Mouse (Mus musculus) thymus, postnatal 25 days (tissue): ENCODE measurements around the gene Lpp.

Experiments
- DNase-seq: peaks from one replicate; pipeline ENCODE4 v3.0.0; 2022

The Lpp gene

DNA sequence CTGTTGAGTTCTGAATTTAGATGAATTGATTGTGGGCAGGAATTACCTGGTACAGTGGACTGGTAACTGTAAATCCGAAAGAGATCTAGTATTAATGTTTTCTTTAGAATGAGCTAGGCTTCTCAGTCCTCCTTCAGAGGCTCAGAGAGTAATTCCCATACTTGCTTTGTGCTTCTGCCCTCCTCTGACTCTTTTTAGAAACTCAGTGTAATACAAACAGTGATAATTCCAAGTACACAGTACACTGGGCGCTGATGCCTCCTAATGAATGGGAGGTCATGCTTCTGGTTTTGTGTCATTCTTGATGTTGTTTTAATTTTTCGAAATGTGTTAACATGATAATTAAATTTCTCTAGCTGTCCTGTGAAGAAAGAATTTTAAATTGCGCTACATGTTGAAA, 347.4 kb downstream of the Lpp start:
- DNase-seq, result no peak

DNA sequence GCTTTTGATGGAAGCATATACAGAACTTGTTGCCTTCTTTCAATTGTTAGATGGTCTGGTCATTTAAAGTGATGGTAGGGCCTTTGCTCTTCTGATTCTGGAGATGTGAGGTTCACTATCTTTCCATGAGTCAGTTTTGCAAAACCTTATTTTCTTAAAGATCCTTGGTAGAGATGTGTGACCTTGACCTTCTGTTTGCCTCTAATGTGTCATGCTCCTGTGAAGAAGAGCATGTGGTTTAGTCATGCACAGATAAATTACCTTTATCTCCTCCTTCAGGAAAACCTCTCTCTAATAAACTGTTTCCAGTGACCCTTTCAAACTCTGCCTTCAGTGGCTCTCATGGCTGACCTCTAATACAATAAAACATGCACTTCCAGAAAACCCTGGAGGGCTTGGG, 356.5 kb downstream of the Lpp start:
- DNase-seq, result no peak

DNA sequence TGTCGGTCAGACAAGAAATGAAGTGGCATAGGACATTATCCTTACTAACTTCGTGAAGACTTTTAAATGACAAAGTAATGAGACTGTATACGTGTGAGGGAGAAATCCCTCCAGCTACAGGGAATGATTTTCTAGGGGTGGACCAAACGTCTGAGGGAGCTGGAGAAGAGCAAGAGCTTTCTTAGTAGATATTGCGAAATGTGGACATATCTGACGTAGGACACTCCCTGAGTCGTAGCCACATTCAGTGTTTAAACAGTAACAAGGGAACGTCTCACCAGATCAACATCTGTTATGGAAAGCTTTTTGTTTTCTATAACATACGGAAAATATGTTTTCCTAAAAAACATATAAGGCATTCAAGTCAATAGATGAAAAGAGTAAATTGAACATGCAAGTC, 362.8 kb downstream of the Lpp start:
- DNase-seq, result no peak

DNA sequence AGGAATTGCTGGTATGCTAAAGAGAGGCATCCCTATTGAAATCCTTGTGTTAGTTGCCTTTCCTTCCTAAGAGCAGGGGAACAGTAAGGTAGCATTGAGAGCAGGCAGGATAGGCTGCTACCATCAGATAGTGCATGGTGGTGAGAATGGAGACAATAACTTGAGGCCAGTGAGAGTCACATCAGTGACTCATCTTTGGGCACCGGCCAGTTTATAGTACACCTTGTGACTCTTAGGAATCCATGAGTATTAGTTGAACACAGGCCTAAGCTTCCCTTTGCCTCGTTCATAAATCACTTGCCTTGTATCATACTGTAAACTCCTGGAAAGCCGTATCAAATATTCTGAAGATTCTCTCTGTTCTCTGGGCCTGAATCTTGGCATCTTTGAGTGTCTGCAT, 372.7 kb downstream of the Lpp start:
- DNase-seq, result no peak

DNA sequence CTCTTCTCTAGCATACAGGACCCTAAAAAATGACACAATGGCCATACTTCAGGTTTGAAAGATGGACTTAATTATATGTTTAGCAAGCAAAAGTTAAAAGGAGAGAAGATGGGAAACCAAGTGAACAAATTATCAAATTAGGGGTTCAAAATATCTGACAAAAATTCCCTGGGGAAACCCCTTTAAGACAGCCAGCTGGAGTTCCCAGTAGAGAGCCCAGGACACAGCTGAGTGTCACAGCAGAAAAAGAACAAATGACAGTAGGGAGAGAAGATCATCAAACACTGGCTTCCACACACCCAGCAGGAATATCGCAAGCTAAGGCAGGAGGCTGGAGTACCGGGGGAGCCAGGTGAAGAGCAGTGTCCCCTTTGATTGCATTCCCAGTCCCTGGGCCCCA, 373.3 kb downstream of the Lpp start:
- DNase-seq, result no peak

DNA sequence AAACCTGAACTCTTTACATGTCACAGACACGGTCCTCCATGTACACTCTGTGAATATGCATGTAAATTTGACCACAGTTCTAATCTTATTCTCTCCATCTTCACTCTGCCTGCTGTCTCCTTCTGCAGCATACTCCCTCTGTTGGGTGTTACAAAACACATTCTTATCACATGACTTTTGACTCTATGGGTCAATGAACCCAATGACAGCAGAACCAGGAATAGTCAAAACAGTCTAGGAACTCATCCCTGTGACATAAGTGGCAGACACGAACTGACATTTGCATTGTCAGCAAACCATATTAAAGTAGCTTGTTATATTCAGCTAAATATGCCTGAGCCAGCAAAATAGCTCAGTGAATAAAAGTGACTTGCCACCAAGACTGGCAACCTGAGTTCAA, 383.7 kb downstream of the Lpp start:
- DNase-seq, result no peak

DNA sequence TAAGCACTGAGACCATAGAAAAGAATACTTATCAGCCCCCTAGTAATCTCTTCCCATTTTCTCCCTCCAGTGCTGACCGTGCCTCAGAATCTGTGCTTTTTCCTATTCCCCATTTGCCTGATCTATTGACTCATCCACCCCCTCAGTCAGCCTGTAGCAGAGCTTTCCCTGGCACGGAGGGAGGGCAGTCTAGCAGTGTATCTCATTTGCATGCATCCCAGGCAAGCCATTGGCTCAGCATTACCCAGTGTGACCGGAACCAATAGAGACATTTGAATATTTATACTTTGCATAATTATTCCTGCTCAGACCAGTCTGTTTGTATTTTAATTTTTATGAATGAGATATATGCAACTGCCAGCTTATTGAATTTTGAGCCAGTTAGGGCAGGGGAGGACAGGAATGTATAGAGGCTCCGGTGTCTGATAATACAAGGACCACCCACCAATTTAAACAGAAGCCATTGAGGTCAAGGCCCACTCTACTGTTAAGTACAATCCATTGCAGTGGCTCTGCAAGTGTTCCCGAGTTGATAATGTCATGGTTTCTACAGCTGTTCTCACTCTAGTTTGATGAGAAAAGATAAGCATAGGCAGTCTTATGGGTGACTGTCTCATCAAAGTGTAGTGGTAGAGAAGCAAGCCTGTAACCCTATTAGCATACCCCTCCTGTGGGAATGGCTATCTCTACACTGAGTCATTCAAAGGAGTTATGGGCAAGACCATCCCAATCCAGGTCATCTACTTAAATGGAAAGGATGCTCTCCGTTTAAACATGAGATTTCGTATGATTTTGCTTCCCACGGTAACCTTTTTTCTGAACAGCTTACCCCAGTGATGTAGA, 385.3 kb downstream of the Lpp start:
- DNase-seq, result no peak

DNA sequence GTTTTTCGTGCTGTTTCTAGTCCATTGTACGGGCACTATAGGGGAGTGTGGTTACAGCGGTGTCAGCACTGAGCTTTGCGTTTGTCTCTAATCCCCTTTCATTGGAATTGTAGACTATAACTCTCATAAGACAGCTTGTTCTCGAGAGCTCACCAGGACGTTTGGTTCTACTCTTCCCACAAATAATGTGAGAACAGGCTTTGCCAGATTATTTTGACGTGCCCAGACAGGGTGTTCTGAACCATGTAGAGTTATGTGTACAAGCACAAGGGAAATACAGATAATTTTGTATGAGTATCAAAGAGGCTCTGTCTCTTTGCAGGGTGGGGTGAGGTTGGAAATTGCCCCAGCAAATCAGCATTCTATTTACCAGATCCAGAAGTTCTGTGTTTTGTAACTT, 387.2 kb downstream of the Lpp start:
- DNase-seq, result no peak

DNA sequence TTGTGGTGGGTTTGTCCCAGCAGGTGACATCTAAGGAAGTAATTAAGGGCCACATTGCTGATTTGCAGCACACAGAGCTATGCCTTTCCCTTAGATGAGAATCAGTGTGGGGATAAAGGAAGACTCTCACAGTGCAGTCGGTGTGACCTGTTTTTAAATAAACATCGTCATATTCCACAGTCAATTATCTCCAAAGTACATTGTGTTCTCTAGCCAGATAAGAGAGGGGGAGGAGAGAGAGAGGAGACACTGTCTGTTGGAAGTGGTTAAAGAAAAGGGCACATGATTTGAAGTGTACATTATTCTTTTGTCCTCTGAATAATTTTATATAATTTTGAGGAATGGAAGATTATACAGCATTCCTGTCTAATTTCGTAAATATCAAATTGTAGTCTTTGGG, 388.6 kb downstream of the Lpp start:
- DNase-seq, result no peak

DNA sequence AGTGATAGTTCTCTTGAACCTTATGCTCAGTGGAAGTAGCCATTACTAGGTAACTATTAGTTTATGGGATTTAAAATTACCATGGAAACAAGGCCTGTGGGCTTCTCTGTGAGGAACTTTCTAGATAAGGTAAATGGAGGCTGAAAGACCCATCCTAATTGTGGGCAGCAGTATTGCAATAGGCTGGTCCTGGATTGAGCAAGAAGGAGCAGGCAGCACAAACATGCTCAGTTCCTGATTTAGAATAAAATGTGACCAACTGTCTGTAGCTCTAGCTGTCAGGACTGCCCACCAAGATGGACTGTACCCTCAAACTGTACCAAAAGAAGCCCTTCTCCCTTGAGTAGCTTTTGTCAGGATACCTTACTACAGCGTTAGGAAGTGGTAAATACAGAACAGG, 392.3 kb downstream of the Lpp start:
- no peak for DNase-seq

DNA sequence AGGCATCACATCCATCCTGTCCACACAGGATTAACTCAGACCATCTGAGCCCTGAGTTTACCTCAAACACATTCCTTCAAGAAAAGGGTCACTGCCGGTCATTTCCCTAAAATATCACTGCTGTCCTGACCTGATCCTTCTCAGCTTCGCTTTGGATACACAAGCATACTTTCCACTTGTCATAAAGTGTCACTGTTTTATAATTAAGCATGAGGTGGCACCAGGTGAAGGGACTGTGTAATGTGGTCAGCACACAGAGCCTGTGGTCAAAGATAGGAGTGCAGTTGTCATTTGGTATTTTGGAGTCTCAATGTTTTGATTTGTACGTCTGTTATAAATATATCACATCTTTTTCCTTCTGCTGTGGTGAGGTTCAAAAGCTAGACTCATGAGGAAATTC, 395.7 kb downstream of the Lpp start:
- DNase-seq, result no peak

DNA sequence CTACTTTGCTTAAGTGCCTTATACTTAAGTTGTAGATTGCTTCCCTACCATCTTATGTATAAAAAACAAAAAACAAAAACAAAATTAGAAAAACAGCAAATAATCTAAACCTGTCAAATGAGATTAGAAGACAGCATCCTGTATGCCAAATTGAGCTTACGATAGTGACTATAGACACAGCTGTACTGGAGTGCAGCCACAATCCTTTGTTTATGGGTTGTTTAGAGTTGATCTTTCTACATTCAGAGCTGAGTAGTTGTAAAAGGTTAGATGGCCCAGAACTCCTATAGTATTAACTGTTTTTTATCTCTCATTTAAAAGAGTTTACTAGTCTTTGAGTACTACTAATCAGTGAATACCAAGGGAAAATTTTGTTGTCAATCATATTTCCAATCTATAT, 398.1 kb downstream of the Lpp start:
- no peak for DNase-seq

DNA sequence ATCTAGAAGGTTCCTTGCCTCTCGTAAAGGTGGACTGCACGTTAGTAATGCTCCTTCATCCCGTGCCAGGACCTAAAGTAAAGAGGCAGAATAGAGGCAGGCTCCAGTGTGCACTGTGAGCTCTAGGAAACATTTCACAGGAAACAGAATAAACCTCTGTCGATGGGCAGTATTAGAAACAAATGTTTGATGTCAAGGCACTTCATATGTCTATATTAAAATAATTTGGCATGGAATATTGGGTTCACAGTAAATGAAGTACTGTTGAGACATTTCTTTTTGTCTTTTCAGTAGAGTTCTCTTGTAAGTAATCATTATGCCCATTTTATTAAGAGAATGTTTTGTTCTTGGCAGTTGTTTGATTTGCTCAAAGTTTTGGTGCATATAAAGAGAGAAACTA, 398.7 kb downstream of the Lpp start:
- DNase-seq, result no peak

DNA sequence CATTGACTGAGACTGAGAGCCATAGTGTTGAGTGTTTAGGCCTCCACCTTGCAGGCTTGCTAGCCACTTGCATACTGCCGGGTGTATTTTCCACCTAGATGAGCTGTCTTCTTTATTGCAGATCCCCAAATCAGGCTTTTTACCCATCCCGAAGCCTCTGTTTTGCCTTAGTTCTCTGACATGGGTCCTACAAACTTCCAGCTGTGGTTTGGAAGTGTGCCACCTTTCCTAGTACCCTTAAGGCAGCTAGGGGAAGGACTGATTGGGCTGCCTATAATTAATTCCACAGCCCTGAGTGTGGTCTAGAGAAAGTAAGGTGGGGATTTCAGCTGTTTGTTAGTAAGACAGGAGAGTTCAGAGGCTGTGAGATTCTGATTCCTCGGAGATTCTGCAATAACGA, 399.5 kb downstream of the Lpp start:
- DNase-seq, result no peak

DNA sequence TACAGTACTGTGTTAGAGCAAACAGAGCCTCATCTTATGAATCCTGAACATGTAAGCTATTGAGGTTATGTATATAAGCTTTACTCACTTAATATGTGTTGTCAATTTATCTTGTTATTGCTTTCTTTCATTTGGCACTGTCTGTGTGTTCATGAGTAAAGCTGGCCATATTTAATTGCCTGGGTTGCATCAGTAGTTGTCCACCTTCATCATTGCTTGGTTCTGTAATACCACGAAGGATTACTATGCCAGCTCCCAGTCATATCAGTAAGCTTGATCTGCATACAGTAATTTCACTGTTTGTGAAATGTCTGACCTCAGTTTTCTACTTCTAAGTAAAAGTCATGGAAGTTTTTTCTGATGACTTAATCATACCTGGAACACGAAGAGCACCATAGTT, 401.4 kb downstream of the Lpp start:
- DNase-seq, result no peak

DNA sequence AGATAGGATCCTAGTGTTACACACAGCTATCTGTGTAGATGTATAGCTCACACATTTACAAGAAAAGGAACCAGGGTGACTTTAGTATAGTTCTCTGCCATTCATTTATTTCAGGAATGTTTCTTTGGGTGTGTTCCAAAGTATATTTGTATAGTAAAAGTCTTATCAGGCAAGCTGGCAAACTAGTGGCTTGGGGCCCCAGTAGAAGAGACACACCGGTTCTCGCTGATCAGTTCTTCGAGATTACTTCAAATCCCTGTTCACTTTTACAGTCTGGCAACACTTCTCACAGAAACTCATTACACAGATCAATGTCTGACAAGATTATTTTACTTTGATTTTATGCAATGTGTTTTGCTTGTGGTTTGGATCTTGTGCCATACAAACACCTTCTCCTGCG, 408.0 kb downstream of the Lpp start:
- DNase-seq, result no peak

DNA sequence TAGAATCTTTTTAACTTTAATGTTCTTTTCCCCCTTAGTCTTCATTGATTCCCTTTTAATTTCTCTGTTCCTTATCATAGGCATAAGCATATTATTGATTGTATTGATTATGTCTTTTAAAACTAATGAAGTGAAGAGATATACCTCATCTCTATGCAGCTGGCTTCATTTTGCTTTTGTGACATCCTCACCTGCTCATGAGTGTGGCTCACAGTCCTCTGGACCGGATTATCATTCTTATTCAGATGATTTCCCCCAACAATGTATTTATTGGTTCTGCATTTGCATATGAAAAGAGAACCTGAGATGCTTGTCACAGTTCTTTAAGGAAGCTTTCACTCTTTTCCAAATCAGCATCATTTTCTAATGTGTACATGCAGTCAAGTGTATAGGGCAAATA, 408.5 kb downstream of the Lpp start:
- DNase-seq, result no peak

DNA sequence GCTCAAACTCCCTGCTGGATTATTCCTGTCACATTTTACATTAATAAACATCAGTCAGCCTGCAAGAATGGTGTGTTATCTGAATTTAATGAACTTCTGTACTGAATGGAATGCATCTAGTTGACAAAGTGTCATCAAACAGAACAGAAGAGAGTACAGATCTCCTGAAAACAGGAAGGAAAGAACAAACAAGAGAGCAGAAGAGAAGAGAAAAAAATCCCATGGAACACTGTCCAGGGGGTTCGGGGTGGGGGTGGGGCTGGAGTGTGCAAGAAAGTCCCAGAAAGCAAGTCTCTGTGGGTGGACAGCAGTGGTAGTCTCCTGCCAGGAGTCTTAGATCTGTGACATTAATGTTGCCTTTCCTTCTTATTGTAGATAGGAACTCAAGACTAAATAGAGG, 412.8 kb downstream of the Lpp start:
- no peak for DNase-seq

DNA sequence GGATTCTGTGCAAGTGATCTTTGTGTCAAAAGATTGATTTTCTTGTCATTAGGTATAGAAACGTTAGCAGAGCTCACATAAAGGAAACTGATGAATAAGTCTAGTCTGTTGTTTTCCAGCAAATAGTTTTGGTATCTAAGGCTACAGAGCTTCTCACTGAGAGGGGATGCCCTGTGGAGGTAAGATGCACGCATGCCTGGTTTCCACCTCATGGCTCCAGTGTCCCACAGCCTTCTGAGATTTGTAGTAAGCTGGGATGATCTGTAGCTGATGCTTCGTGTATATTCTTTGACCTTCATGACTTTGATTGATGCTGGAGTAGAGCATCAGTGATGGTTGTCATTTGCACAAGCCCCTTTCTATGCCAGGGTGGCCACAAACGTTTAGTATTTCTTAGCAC, 414.3 kb downstream of the Lpp start:
- DNase-seq, result no peak

DNA sequence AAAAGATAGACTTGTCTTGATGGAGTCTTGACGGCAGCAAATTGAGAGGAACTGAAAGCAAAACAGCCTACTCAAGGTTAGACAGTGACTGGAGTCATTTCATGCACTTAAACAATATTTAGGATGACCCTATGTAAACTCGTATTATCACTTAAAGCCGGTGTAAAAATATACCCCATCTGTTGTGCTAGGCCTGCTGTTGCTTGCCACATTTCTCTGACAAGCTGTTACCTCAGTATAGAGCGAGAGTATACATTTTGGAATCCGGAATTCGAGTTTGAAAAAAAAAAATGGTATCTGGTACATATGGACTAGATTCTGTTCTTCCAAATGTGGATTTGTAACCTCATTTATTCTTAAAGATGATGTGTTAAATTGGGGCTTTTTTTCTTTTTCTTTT, 416.5 kb downstream of the Lpp start:
- no peak for DNase-seq

DNA sequence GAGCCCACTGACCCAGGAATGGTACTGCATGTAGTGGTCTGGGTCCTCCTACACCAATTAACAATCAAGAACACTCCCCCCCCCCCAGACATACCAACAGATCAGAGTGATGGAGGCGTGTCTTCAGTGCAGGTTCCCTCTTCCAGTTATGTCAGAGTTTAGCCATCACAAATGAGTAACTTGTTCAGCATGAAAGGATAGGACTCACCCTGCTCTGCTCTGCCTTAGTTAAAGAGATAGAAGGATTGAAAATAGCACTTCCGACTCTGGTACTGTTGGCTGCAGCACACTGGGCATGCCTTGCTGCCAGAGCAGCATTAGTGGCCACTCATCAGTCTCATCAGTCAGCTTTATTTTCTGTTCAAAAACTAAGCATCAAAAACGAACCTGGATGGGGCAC, 423.3 kb downstream of the Lpp start:
- no peak for DNase-seq

DNA sequence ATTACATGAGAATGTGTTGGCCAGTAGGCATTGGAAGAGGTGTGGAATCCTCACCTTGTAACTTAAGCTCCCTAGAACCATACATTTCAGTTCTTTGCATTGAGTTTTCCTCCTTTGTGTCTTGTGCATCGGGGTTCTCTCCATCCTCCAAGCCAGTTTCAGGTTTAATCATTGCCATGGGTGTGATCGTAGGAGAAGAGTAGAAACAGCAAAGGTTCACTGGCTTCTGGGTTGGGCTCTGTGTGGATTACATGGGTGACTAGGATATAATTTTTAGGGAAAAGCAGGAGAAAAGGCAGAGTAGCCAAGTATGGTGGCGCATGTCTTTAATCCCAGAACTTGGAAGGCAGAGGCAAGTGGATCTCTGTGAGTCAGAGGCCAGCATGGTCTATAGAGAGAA, 424.1 kb downstream of the Lpp start:
- no peak for DNase-seq

DNA sequence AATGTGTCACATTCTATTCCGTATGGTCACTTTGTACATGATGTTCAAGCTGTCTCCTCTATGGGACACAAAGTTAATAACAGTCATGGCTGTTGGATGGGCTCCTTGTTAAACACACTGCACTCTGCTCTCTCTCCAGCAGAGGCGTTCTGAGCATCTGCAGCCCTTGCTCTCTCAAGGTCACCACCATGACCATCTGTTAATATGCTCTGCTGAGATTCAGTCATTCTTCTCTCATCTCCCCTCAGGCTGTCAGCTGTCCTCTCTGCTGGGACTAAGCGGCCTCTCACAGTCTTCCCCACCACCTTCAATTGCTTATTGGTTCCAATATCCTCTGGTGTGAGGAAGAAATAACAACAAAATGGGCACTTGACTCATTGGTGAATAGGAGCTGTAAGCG, 425.8 kb downstream of the Lpp start:
- no peak for DNase-seq

DNA sequence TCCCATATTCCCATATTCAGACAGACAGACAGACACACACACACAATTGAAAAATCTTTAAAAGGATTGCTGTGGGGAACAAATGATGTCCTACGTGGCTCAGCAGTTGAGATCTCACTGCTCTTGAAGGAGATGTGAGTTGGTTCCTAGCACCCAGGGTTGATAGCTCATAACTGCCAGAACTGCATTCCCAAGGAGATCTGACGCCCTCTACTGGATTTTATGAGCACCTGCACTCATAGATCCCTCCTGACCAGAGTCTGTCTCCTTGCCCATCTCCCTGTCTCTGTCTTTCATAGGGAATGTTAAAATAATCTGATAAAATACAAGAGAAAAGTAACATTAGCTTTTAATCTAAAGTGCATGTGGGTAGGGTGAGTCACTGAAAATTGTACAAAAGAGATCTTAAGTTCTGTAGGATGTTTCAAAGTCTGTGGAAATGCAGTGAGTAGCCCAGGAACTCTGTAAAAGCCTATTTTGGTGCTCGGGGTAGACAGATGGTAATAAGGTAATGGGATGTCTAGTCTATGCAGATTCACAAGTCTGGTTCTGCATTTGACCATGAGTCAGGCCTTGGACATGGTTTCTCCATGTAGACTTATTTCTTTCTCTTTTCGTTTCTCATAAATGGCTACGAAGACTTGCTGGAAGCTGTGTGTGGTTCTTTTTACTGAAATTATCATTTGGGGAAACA, 429.0 kb downstream of the Lpp start:
- DNase-seq, result no peak

DNA sequence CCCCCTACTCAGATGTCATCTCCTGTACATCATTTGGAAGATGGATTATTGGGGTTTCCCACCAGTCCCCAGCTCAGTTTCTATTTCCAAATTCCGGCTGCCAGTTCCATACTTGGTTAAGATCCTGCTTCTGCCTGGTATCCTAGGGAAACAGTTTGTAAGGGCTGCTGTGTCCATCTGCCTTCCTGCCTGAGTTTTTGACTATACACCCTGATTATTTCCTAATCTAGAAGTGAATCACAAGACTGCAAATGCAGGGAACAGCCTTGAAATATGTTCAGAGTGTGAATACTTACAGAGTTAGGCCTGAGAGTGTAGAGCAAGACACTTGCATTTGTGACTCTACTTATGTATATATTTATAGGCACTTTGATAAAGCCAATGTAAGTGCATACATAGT, 429.6 kb downstream of the Lpp start:
- DNase-seq, result no peak
